Mouse (Mus musculus) megakaryocyte, embryonic 14.5 days (primary cell): ENCODE data around the gene Mpdu1. TPM values are rescaled to one million over a fixed set of nuclear protein-coding genes. Genes with fewer than 3 reads are reported as not detected.

ENCODE experiments used
- H3K27me3 ChIP-seq: replicated peaks from 2 replicates; pipeline ENCODE3; 2012; ENCODE audit warnings: inconsistent platforms
- H3K36me3 ChIP-seq: replicated peaks from 2 replicates; pipeline ENCODE3; 2012; ENCODE audit warnings: low read length, inconsistent platforms, mixed read lengths
- H3K4me1 ChIP-seq: 2 replicates; pipeline ENCODE4 v1.6.1; 2012; ENCODE audit warnings: inconsistent platforms
- H3K4me3 ChIP-seq: replicated peaks from 2 replicates; pipeline ENCODE3; 2012; ENCODE audit warnings: moderate library complexity, mild to moderate bottlenecking, inconsistent platforms
- H3K9me3 ChIP-seq: 2 replicates; pipeline ENCODE4 v1.6.1; 2012; ENCODE audit warnings: inconsistent platforms
- FLI1 ChIP-seq: IDR thresholded peaks from 2 replicates; pipeline ENCODE4 v1.6.1; 2012; ENCODE audit warnings: low read length, inconsistent platforms, mixed read lengths
- GATA1 ChIP-seq: IDR thresholded peaks from 3 replicates; pipeline ENCODE4 v1.6.1; 2012; ENCODE audit warnings: mixed read lengths, low read length, inconsistent platforms, borderline replicate concordance
- polyA plus RNA-seq: library from polyadenylated mRNA; stranded (reverse); fragments of >175 nt; gene quantifications from 2 replicates; pipeline ENCODE4 v1.2.3, GENCODE M21; 2012; ENCODE audit warnings: low replicate concordance; ENCODE audit not compliant: insufficient read depth

Mpdu1 gene
- polyA plus RNA-seq, 1 experiment: 31.6 TPM

DNA sequence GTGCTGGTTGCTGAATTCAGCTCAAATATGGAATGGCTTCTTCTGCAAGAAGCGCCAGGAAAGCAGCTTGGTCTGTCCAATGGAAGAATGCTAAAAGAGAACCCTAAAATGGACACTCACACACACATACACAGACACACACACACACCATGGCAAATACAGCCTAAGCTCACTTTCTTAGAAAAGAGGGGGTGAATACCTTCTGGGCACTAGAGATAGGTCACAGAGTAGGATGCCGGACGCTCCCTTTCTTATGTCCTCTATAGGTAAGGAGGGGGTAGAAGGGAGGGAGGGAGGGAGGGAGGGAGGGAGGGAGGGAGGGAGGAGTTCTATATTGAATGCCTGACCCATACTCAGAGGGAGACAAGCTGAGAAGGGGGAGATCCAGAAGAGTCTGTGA lies 53.9 kb downstream of the Mpdu1 start:
- H3K27me3 ChIP-seq: peaks cover 40% of the 10 kb centered on the region
- no peak overlapping the region for H3K4me3 ChIP-seq

GRCm38 (mm10) chr11:69606832-69607231 lies 55.6 kb downstream of the Mpdu1 start:
- no peak overlapping the region for H3K4me3 ChIP-seq
- TF ChIP-seq GATA1 (no peak), FLI1 (no peak)
- H3K4me1 ChIP-seq: peaks cover 57% of the 10 kb centered on the region
- H3K27me3 ChIP-seq: peaks cover 38% of the 10 kb centered on the region
- H3K36me3 ChIP-seq: no peaks in the 10 kb centered on the region
- H3K9me3 ChIP-seq: no peaks in the 10 kb centered on the region

More for the DNA sequence above, 53.9 kb downstream of the Mpdu1 start:
- no peaks in the 10 kb centered on the region for H3K9me3 ChIP-seq
- peaks cover 45% of the 10 kb centered on the region for H3K4me1 ChIP-seq
- no peaks in the 10 kb centered on the region for H3K36me3 ChIP-seq
- no peak for TF ChIP-seq GATA1
- TF ChIP-seq FLI1: no peak

Other genes starting within 250 kb of the Mpdu1 start
- 44.5 and 45.4 TPM in 2 replicates for gene Kdm6b, start 249.0 kb downstream of the Mpdu1 start, polyA plus RNA-seq
- gene Dnah2, start 113.5 kb downstream of the Mpdu1 start, polyA plus RNA-seq: 0.95 TPM in 1 of 2 replicates, not detected in the other
- 0.51 and 2.1 TPM in 2 replicates for gene Efnb3, start 102.4 kb downstream of the Mpdu1 start, polyA plus RNA-seq
- gene Wrap53, start 82.4 kb downstream of the Mpdu1 start, polyA plus RNA-seq: 19.7 and 50.2 TPM in 2 replicates
- 53.2 and 68.6 TPM in 2 replicates for gene Trp53, start 82.3 kb downstream of the Mpdu1 start, polyA plus RNA-seq
- 2.8 and 4.2 TPM in 2 replicates for gene Atp1b2, start 56.7 kb downstream of the Mpdu1 start, polyA plus RNA-seq
- gene Shbg, start 44.7 kb downstream of the Mpdu1 start, polyA plus RNA-seq: not detected in 2 replicates
- gene Sat2, start 40.6 kb downstream of the Mpdu1 start, polyA plus RNA-seq: not detected in 2 replicates
- 65.7 and 84.9 TPM in 2 replicates for gene Fxr2, start 29.7 kb downstream of the Mpdu1 start, polyA plus RNA-seq
- gene Sox15, start 7.3 kb downstream of the Mpdu1 start, polyA plus RNA-seq: not detected in 2 replicates
- gene Cd68, start 3.5 kb upstream of the Mpdu1 start, polyA plus RNA-seq: 8.7 and 128 TPM in 2 replicates
- gene Eif4a1, start 9.8 kb upstream of the Mpdu1 start, polyA plus RNA-seq: 144 and 601 TPM in 2 replicates
- 54.1 and 94.8 TPM in 2 replicates for gene Senp3, start 19.4 kb upstream of the Mpdu1 start, polyA plus RNA-seq
- 0.56 TPM in 1 of 2 replicates, not detected in the other for gene Tnfsf13, start 23.1 kb upstream of the Mpdu1 start, polyA plus RNA-seq
- gene Tnfsf12, start 33.2 kb upstream of the Mpdu1 start, polyA plus RNA-seq: 5.3 and 13.1 TPM in 2 replicates
- 2.0 and 2.5 TPM in 2 replicates for gene Tnfsfm13, start 33.5 kb upstream of the Mpdu1 start, polyA plus RNA-seq
- gene Polr2a, start 96.0 kb upstream of the Mpdu1 start, polyA plus RNA-seq: 36.5 and 129 TPM in 2 replicates
- gene Slc35g3, start 99.3 kb upstream of the Mpdu1 start, polyA plus RNA-seq: not detected in 2 replicates
- 1.9 and 3.9 TPM in 2 replicates for gene Zbtb4, start 103.3 kb upstream of the Mpdu1 start, polyA plus RNA-seq
- gene Chrnb1, start 133.3 kb upstream of the Mpdu1 start, polyA plus RNA-seq: not detected in 2 replicates
- 0.64 TPM in 1 of 2 replicates, not detected in the other for gene Fgf11, start 139.2 kb upstream of the Mpdu1 start, polyA plus RNA-seq
- gene Tmem102, start 143.0 kb upstream of the Mpdu1 start, polyA plus RNA-seq: not detected in 2 replicates
- not detected in 2 replicates for gene Gm39566, start 152.7 kb upstream of the Mpdu1 start, polyA plus RNA-seq
- not detected in 2 replicates for gene Spem2, start 155.8 kb upstream of the Mpdu1 start, polyA plus RNA-seq
- gene Spem1, start 159.5 kb upstream of the Mpdu1 start, polyA plus RNA-seq: not detected in 2 replicates
- gene Nlgn2, start 175.1 kb upstream of the Mpdu1 start, polyA plus RNA-seq: 4.9 and 17.7 TPM in 2 replicates
- gene Tmem256, start 175.9 kb upstream of the Mpdu1 start, polyA plus RNA-seq: 742 and 1,105 TPM in 2 replicates
- 41.3 and 79.4 TPM in 2 replicates for gene Plscr3, start 183.7 kb upstream of the Mpdu1 start, polyA plus RNA-seq
- not detected in 2 replicates for gene Tnk1, start 196.1 kb upstream of the Mpdu1 start, polyA plus RNA-seq
- not detected in 2 replicates for gene Tmem95, start 215.4 kb upstream of the Mpdu1 start, polyA plus RNA-seq
- 0.98 TPM in 1 of 2 replicates, not detected in the other for gene Kctd11, start 218.8 kb upstream of the Mpdu1 start, polyA plus RNA-seq
- gene Acap1, start 232.9 kb upstream of the Mpdu1 start, polyA plus RNA-seq: 47.6 and 58.4 TPM in 2 replicates
- gene 2810408A11Rik, start 238.3 kb upstream of the Mpdu1 start, polyA plus RNA-seq: 0.25 TPM in 1 of 2 replicates, not detected in the other
- gene Neurl4, start 238.4 kb upstream of the Mpdu1 start, polyA plus RNA-seq: 17.6 and 26.8 TPM in 2 replicates